In genomic region chr1:61125127-61125526, GRCm38 (mm10) we compare ENCODE assay signal across 24 mouse cellular contexts.
DNase-seq lines count a peak whose midpoint lies in the region; ATAC-seq and TF ChIP-seq lines count a peak whose summit lies in the region.
"Had no signal": no experiment of that assay in that cellular context is flagged by ENCODE, and none has a peak within 500 bp of the region (broad histone marks: within the 10 kb centered on the region; RNA-seq: fewer than 3 reads in every experiment).

No protein-coding gene starts in this region.

- H3K27ac ChIP-seq in intestine, postnatal 0 days (ENCODE audit: low read depth, low read length): no peak overlapping the region
- no peak overlapping the region for H3K27ac ChIP-seq in intestine, embryonic 15.5 days
- H3K27ac ChIP-seq: embryonic facial prominence, embryonic 13.5 days; forebrain, embryonic 15.5 days; heart, embryonic 10.5 days; hindbrain, embryonic 15.5 days; kidney, embryonic 15.5 days; left cerebral cortex, adult 2 months; limb, embryonic 15.5 days; liver, embryonic 14.5 days; midbrain, embryonic 10.5 days had no signal

- no peak for ATAC-seq in intestine, postnatal 0 days
- ATAC-seq in intestine, embryonic 15.5 days: no peak
- ATAC-seq: forebrain, embryonic 15.5 days had no signal

- 89% methylated on average over 2 of the region's 2 CpGs for WGBS in intestine, postnatal 0 days
- WGBS in intestine, embryonic 15.5 days: 89% methylated on average over 2 of the region's 2 CpGs

- no peak overlapping the region for H3K4me3 ChIP-seq in intestine, postnatal 0 days (ENCODE audit: low read depth, low read length)
- H3K4me3 ChIP-seq in intestine, embryonic 15.5 days (replicated peaks): no peak overlapping the region
- H3K4me3 ChIP-seq: embryonic facial prominence, embryonic 13.5 days; forebrain, embryonic 15.5 days; heart, embryonic 10.5 days; hindbrain, embryonic 15.5 days; kidney, embryonic 15.5 days; left cerebral cortex, adult 2 months; limb, embryonic 15.5 days; midbrain, embryonic 10.5 days had no signal

- H3K36me3 ChIP-seq in intestine, postnatal 0 days (ENCODE audit: control insufficient read depth, insufficient read depth): no peaks in the 10 kb centered on the region
- H3K36me3 ChIP-seq in intestine, embryonic 15.5 days: no peaks in the 10 kb centered on the region
- H3K36me3 ChIP-seq: embryonic facial prominence, embryonic 13.5 days; forebrain, embryonic 15.5 days; heart, embryonic 10.5 days; hindbrain, embryonic 15.5 days; kidney, embryonic 15.5 days; limb, embryonic 15.5 days; midbrain, embryonic 10.5 days had no signal

- H3K4me2 ChIP-seq in intestine, postnatal 0 days (replicated peaks; ENCODE audit: low read depth): no peak overlapping the region
- H3K4me2 ChIP-seq in intestine, embryonic 15.5 days (replicated peaks): no peak overlapping the region
- H3K4me2 ChIP-seq: embryonic facial prominence, embryonic 13.5 days; forebrain, embryonic 15.5 days; hindbrain, embryonic 15.5 days; kidney, embryonic 15.5 days; limb, embryonic 15.5 days had no signal

- DNase-seq in thymus, postnatal 14 days: peak; percentile 13
- no peak for DNase-seq in thymus, postnatal 25 days
- peak; percentile 13 for DNase-seq in ZHBTc4 (ENCODE audit: low read depth, low spot score)
- DNase-seq in cerebellum, adult 9-10 months: no peak
- no peak for DNase-seq in cerebellum, postnatal 14 days
- DNase-seq: adrenal gland, adult 2 months; cerebellum, adult 11-12 months; cerebellum, postnatal 36 days; embryo, embryonic 11 days; kidney, adult 11 months; kidney, postnatal 36 days; left cerebral cortex, postnatal 4 days; right cerebral cortex, postnatal 14 days had no signal

- no peak overlapping the region for H3K9ac ChIP-seq in intestine, postnatal 0 days (ENCODE audit: low read depth, low read length)
- H3K9ac ChIP-seq in intestine, embryonic 15.5 days: no peak overlapping the region
- H3K9ac ChIP-seq: embryonic facial prominence, embryonic 13.5 days; forebrain, embryonic 15.5 days; hindbrain, embryonic 15.5 days; kidney, embryonic 15.5 days; limb, embryonic 15.5 days; liver, embryonic 14.5 days had no signal

- H3K27me3 ChIP-seq in intestine, postnatal 0 days (replicated peaks; ENCODE audit: control insufficient read depth, insufficient read depth, low read length): no peaks in the 10 kb centered on the region
- no peaks in the 10 kb centered on the region for H3K27me3 ChIP-seq in intestine, embryonic 15.5 days (replicated peaks)
- H3K27me3 ChIP-seq: embryonic facial prominence, embryonic 13.5 days; forebrain, embryonic 15.5 days; hindbrain, embryonic 15.5 days; kidney, embryonic 15.5 days; limb, embryonic 15.5 days had no signal

- no peaks in the 10 kb centered on the region for H3K4me1 ChIP-seq in intestine, postnatal 0 days (replicated peaks; ENCODE audit: control insufficient read depth, insufficient read depth, low read length)
- H3K4me1 ChIP-seq in intestine, embryonic 15.5 days (replicated peaks): no peaks in the 10 kb centered on the region
- H3K4me1 ChIP-seq: embryonic facial prominence, embryonic 13.5 days; forebrain, embryonic 15.5 days; heart, embryonic 10.5 days; hindbrain, embryonic 15.5 days; kidney, embryonic 15.5 days; limb, embryonic 15.5 days had no signal

- H3K9me3 ChIP-seq in intestine, postnatal 0 days (ENCODE audit: control insufficient read depth): no peaks in the 10 kb centered on the region
- no peaks in the 10 kb centered on the region for H3K9me3 ChIP-seq in intestine, embryonic 15.5 days
- H3K9me3 ChIP-seq: embryonic facial prominence, embryonic 13.5 days; forebrain, embryonic 15.5 days; heart, embryonic 10.5 days; hindbrain, embryonic 15.5 days; kidney, embryonic 15.5 days; limb, embryonic 15.5 days; midbrain, embryonic 10.5 days had no signal

- peak; percentile 26; the same call in 1 of the 2 replicates for TF ChIP-seq CTCF in intestine, postnatal 0 days (IDR thresholded peaks at IDR 0.05; ENCODE audit: low read depth)

Comparison
In these comparisons a context has a peak if more than half of its experiments do, and no peak if none do; other contexts are left out.
1. DNase-seq: peak in thymus, postnatal 14 days (single experiment) and ZHBTc4 (single experiment); none in thymus, postnatal 25 days (single experiment), cerebellum, adult 9-10 months (single experiment) and cerebellum, postnatal 14 days (0 of 2).